Mouse (Mus musculus) cerebellum, adult 2 months (tissue): ENCODE results near the gene Csf3. TPM values are rescaled to one million over a fixed set of nuclear protein-coding genes. Genes with fewer than 3 reads are reported as not detected.
"Not testable (repeated sequence)": the region's sequence is repeated elsewhere in the genome, so short reads cannot be mapped to it uniquely, and the experiment has no call there.

Source experiments
- DNase-seq, 2 experiments: peaks; one replicate each; pipeline ENCODE4 v3.0.0; 2021
- H3K27ac ChIP-seq: fragments of 200-500 bp; 2 replicates; pipeline ENCODE4 v1.5.1; 2012; ENCODE audit warnings: low read length, control low read depth, inconsistent platforms; ENCODE audit not compliant: insufficient read depth
- H3K27me3 ChIP-seq: fragments of 200-500 bp; 2 replicates; pipeline ENCODE4 v1.6.1; 2012; ENCODE audit warnings: inconsistent platforms, mild to moderate bottlenecking, low read length, moderate library complexity; ENCODE audit not compliant: control insufficient read depth, insufficient read depth
- H3K4me1 ChIP-seq: fragments of 200-500 bp; 2 replicates; pipeline ENCODE4 v1.6.1; 2011; ENCODE audit warnings: low read length; ENCODE audit not compliant: control insufficient read depth, insufficient read depth
- H3K4me3 ChIP-seq: fragments of 200-500 bp; replicated peaks from 2 replicates; pipeline ENCODE3; 2011; ENCODE audit warnings: mild to moderate bottlenecking, low read depth, low read length, control low read depth; ENCODE audit not compliant: insufficient read depth
- CTCF ChIP-seq: fragments of 200-500 bp; IDR thresholded peaks from 2 replicates; pipeline ENCODE4 v1.5.1; 2011; ENCODE audit warnings: low read depth, mild to moderate bottlenecking, control low read depth, low read length, moderate library complexity, borderline replicate concordance; ENCODE audit not compliant: insufficient read depth
- POLR2A ChIP-seq: fragments of 200-500 bp; IDR thresholded peaks from 2 replicates; pipeline ENCODE4 v1.6.1; 2011; ENCODE audit warnings: low read length, control low read depth, borderline replicate concordance; ENCODE audit not compliant: insufficient read depth
- WGBS: fragments of 180-500 bp; shearing (Covaris S2); methylation state at CpG from one replicate; pipeline ENCODE4 v1.1.7; 2018; 5-methylcytosine and 5-hydroxymethylcytosine counted together
- polyA plus RNA-seq: library from polyadenylated mRNA; depleted of rRNA; stranded (reverse); fragments of >200 nt; gene quantifications from 2 replicates; pipeline ENCODE4 v1.2.3, GENCODE M21; 2012

Gene Csf3
- polyA plus RNA-seq, 1 experiment: not detected

GRCm38 (mm10) chr11:98673136-98673535 is 27.9 kb upstream of the Csf3 start:
- 0% methylated on average over 7 of the region's 7 CpGs for WGBS
- not testable (repeated sequence) for H3K4me1 ChIP-seq

GRCm38 (mm10) chr11:98675829-98676363 is 25.2 kb upstream of the Csf3 start:
- Histone ChIP-seq H3K4me1 (no peaks in the 10 kb centered on the region), H3K4me3 (no peak overlapping the region), H3K27me3 (no peaks in the 10 kb centered on the region; the same call in 1 of the 2 replicates), H3K27ac (no peak overlapping the region)
- DNase-seq: no peak
- 51% methylated on average over 7 of the region's 7 CpGs for WGBS
- no peak for TF ChIP-seq POLR2A
- TF ChIP-seq CTCF: no peak

More at GRCm38 (mm10) chr11:98673136-98673535, 27.9 kb upstream of the Csf3 start:
- peak; percentile 49 for TF ChIP-seq CTCF
- H3K27me3 ChIP-seq, H3K27ac ChIP-seq: not testable (repeated sequence)
- H3K4me3 ChIP-seq: peak overlapping the region; percentile 34
- DNase-seq: peak; percentile 48 to 55

- no peaks in the 10 kb centered on the region for H3K27me3 ChIP-seq
- H3K27ac ChIP-seq: no peak overlapping the region
- H3K4me3 ChIP-seq: no peak overlapping the region
- WGBS: 96% methylated on average over 1 of the region's 1 CpGs
- no peaks in the 10 kb centered on the region for H3K4me1 ChIP-seq
- no peak for DNase-seq
- TF ChIP-seq POLR2A (no peak), CTCF (no peak)
Observed at GRCm38 (mm10) chr11:98680023-98680422, 21.0 kb upstream of the Csf3 start.

- 89% methylated on average over 4 of the region's 4 CpGs for WGBS
- H3K27me3 ChIP-seq, H3K4me1 ChIP-seq, H3K27ac ChIP-seq, DNase-seq, H3K4me3 ChIP-seq: not testable (repeated sequence)
Observed at GRCm38 (mm10) chr11:98680595-98680994, 20.5 kb upstream of the Csf3 start.

- DNase-seq: no peak
- no peaks in the 10 kb centered on the region for H3K4me1 ChIP-seq
- H3K4me3 ChIP-seq: no peak overlapping the region
- no peak for TF ChIP-seq POLR2A
- TF ChIP-seq CTCF: no peak
- no peaks in the 10 kb centered on the region for H3K27me3 ChIP-seq
- 78% methylated on average over 4 of the region's 4 CpGs for WGBS
- H3K27ac ChIP-seq: no peak overlapping the region
Observed at GRCm38 (mm10) chr11:98681186-98681585, 19.9 kb upstream of the Csf3 start.

GRCm38 (mm10) chr11:98681786-98682745 is 19.0 kb upstream of the Csf3 start, which contains the start of gene Psmd3:
TSS of gene Psmd3 (plus strand) at chr11:98682554.
- peak within 1 kb of the TSS; percentile 49 for H3K27ac ChIP-seq
- H3K4me1 ChIP-seq: no peaks in the 10 kb centered on the region
- H3K4me3 ChIP-seq: peak within 1 kb of the TSS; percentile 91
- TF ChIP-seq POLR2A (peak; percentile 82), CTCF (peak; percentile 26; the same call in 1 of the 2 replicates)
- no peaks in the 10 kb centered on the region for H3K27me3 ChIP-seq
- 3% methylated on average over 45 of the region's 45 CpGs for WGBS
- DNase-seq: peak; percentile 98 to 100

- no peak for DNase-seq
- TF ChIP-seq POLR2A: no peak
- TF ChIP-seq CTCF: no peak
- H3K4me3 ChIP-seq: peak overlapping the region; percentile 91
- H3K27me3 ChIP-seq: no peaks in the 10 kb centered on the region
- 0% methylated on average over 23 of the region's 23 CpGs for WGBS
- H3K4me1 ChIP-seq: no peaks in the 10 kb centered on the region
- H3K27ac ChIP-seq: peak overlapping the region; percentile 30
Observed at GRCm38 (mm10) chr11:98682811-98683210, 18.3 kb upstream of the Csf3 start.

- Histone ChIP-seq H3K4me1 (no peaks in the 10 kb centered on the region), H3K4me3 (no peak overlapping the region), H3K27me3 (no peaks in the 10 kb centered on the region), H3K27ac (no peak overlapping the region)
- DNase-seq: no peak
- TF ChIP-seq POLR2A (no peak), CTCF (no peak)
- WGBS: 90% methylated on average over 9 of the region's 9 CpGs
Observed at GRCm38 (mm10) chr11:98685642-98686041, 15.4 kb upstream of the Csf3 start.
